21 mouse cellular contexts compared by ENCODE assay signal in the genomic region with DNA sequence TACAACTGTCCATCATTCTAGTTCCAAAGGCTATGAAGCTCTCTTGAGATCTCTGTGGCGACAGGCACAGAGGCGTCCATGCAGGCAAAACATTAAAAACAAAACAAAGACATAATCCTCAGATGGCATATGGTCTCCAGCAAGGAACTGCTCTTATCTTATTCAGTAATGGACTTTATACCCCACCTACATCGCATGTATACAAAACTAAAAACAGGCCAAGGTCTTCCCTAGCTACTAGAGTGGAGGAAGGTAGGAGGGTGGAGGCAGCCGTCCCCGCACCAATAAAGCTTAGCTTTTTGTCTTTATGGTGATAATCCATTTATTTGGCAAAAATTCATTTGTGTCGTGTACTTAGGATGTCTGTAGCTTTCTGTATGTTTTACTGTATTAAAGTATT. TPM values are rescaled to one million over a fixed set of nuclear protein-coding genes. Genes with fewer than 3 reads are reported as not detected.
DNase-seq lines count a peak whose midpoint lies in the region; ATAC-seq and TF ChIP-seq lines count a peak whose summit lies in the region.
"Had no signal": no experiment of that assay in that cellular context is flagged by ENCODE, and none has a peak within 500 bp of the region (broad histone marks: within the 10 kb centered on the region; RNA-seq: fewer than 3 reads in every experiment).

No protein-coding gene starts in this region.

- no peaks in the 10 kb centered on the region for H3K36me3 ChIP-seq in intestine, embryonic 16.5 days (ENCODE audit: control insufficient read depth, insufficient read depth, low read length)
- H3K36me3 ChIP-seq in intestine, embryonic 15.5 days = no peaks in the 10 kb centered on the region
- H3K36me3 ChIP-seq in intestine, postnatal 0 days (ENCODE audit: control insufficient read depth, insufficient read depth) = no peaks in the 10 kb centered on the region
- H3K36me3 ChIP-seq: G1E had no signal

- H3K4me1 ChIP-seq in intestine, embryonic 16.5 days (ENCODE audit: control insufficient read depth, insufficient read depth, low read length) = peaks cover 19% of the 10 kb centered on the region
- peaks cover 20% of the 10 kb centered on the region for H3K4me1 ChIP-seq in intestine, embryonic 15.5 days (replicated peaks)
- H3K4me1 ChIP-seq in intestine, postnatal 0 days (replicated peaks; ENCODE audit: control insufficient read depth, insufficient read depth, low read length) = peaks cover 14% of the 10 kb centered on the region

- H3K27ac ChIP-seq in intestine, embryonic 16.5 days (ENCODE audit: low read length) = no peak overlapping the region
- no peak overlapping the region for H3K27ac ChIP-seq in intestine, embryonic 15.5 days
- H3K27ac ChIP-seq in intestine, postnatal 0 days (ENCODE audit: low read depth, low read length) = no peak overlapping the region

- no peak for TF ChIP-seq CTCF in intestine, postnatal 0 days (IDR thresholded peaks at IDR 0.05; ENCODE audit: low read depth)

- no peak for DNase-seq in kidney, adult 9 months
- DNase-seq: adrenal gland, adult 2 months; adrenal gland, adult 8-10 months; adrenal gland, postnatal 10 days; adrenal gland, postnatal 14 days; adrenal gland, postnatal 25 days; adrenal gland, postnatal 36 days; B cell, adult 2 months; cerebellum, adult 11 months; cerebellum, adult 11-12 months; cerebellum, adult 18-20 months had no signal

- no peak overlapping the region for H3K4me3 ChIP-seq in intestine, embryonic 16.5 days (ENCODE audit: low read length)
- H3K4me3 ChIP-seq in intestine, embryonic 15.5 days (replicated peaks) = no peak overlapping the region
- no peak overlapping the region for H3K4me3 ChIP-seq in intestine, postnatal 0 days (ENCODE audit: low read depth, low read length)

- H3K9ac ChIP-seq in intestine, embryonic 16.5 days (ENCODE audit: low read depth, low read length) = no peak overlapping the region
- no peak overlapping the region for H3K9ac ChIP-seq in intestine, embryonic 15.5 days
- H3K9ac ChIP-seq in intestine, postnatal 0 days (ENCODE audit: low read depth, low read length) = no peak overlapping the region

- no peaks in the 10 kb centered on the region for H3K9me3 ChIP-seq in intestine, embryonic 16.5 days (ENCODE audit: control insufficient read depth, low read length)
- H3K9me3 ChIP-seq in intestine, embryonic 15.5 days = no peaks in the 10 kb centered on the region
- no peaks in the 10 kb centered on the region for H3K9me3 ChIP-seq in intestine, postnatal 0 days (ENCODE audit: control insufficient read depth)
- H3K9me3 ChIP-seq: G1E had no signal

- peak; percentile 57 for ATAC-seq in intestine, embryonic 16.5 days
- no peak for ATAC-seq in intestine, embryonic 15.5 days
- peak; percentile 55 for ATAC-seq in intestine, postnatal 0 days
- ATAC-seq: activated CD4-positive, CD25-positive, alpha-beta regulatory T cell, adult 4 months; CD4-positive, CD25-positive, alpha-beta regulatory T cell, adult 4 months; Patski had no signal

- H3K27me3 ChIP-seq in intestine, embryonic 16.5 days (replicated peaks; ENCODE audit: control insufficient read depth, insufficient read depth, low read length) = no peaks in the 10 kb centered on the region
- H3K27me3 ChIP-seq in intestine, embryonic 15.5 days (replicated peaks) = no peaks in the 10 kb centered on the region
- no peaks in the 10 kb centered on the region for H3K27me3 ChIP-seq in intestine, postnatal 0 days (replicated peaks; ENCODE audit: control insufficient read depth, insufficient read depth, low read length)
- H3K27me3 ChIP-seq: CH12.LX, Patski had no signal

- 65% methylated on average over 6 of the region's 6 CpGs for WGBS in intestine, embryonic 16.5 days
- 72% methylated on average over 6 of the region's 6 CpGs for WGBS in intestine, embryonic 15.5 days
- WGBS in intestine, postnatal 0 days = 37% methylated on average over 6 of the region's 6 CpGs

- no peak overlapping the region for H3K4me2 ChIP-seq in intestine, embryonic 16.5 days (ENCODE audit: low read depth, low read length)
- H3K4me2 ChIP-seq in intestine, embryonic 15.5 days (replicated peaks) = no peak overlapping the region
- H3K4me2 ChIP-seq in intestine, postnatal 0 days (replicated peaks; ENCODE audit: low read depth) = no peak overlapping the region

RNA-seq across cellular contexts. Expression of a gene that starts 6.4 kb away (rescaled TPM):
- polyA plus RNA-seq in intestine, embryonic 16.5 days (2015; fragmentation: Nextera tagmentation; extraction: Ambion mirVana) = not detected in 2 replicates
- not detected in 2 replicates for polyA plus RNA-seq in intestine, embryonic 15.5 days (2015; fragmentation: Nextera tagmentation; extraction: Ambion mirVana)
- polyA plus RNA-seq in intestine, postnatal 0 days (2015; fragmentation: Nextera tagmentation; extraction: Ambion mirVana) = not detected in 2 replicates
- polyA plus RNA-seq: activated CD4-positive, CD25-positive, alpha-beta regulatory T cell, adult 4 months; adrenal gland, adult 2 months; brain, embryonic 14.5 days; C2C12; CD4-positive, CD25-positive, alpha-beta regulatory T cell, adult 4 months; G1E; Patski had no signal

RNA-seq across cellular contexts. Expression of a gene that starts 36.4 kb away (rescaled TPM):
- 3.0 and 3.7 TPM in 2 replicates for polyA plus RNA-seq in intestine, embryonic 16.5 days (2015; fragmentation: Nextera tagmentation; extraction: Ambion mirVana)
- 4.7 and 5.2 TPM in 2 replicates for polyA plus RNA-seq in intestine, embryonic 15.5 days (2015; fragmentation: Nextera tagmentation; extraction: Ambion mirVana)
- 6.3 and 8.3 TPM in 2 replicates for polyA plus RNA-seq in intestine, postnatal 0 days (2015; fragmentation: Nextera tagmentation; extraction: Ambion mirVana)

RNA-seq across cellular contexts. Expression of a gene that starts 48.6 kb away (rescaled TPM):
- polyA plus RNA-seq in intestine, embryonic 16.5 days (2015; fragmentation: Nextera tagmentation; extraction: Ambion mirVana) = 149 and 158 TPM in 2 replicates
- 166 and 207 TPM in 2 replicates for polyA plus RNA-seq in intestine, embryonic 15.5 days (2015; fragmentation: Nextera tagmentation; extraction: Ambion mirVana)
- 64.7 and 70.5 TPM in 2 replicates for polyA plus RNA-seq in intestine, postnatal 0 days (2015; fragmentation: Nextera tagmentation; extraction: Ambion mirVana)
